Mouse (Mus musculus): Measurements from ENCODE around the gene Antxrl.

Gene Antxrl

GRCm38 (mm10) chr14:34104892-34105291 is 52.4 kb downstream of the Antxrl start:
- peak; percentile 80 for DNase-seq

DNA sequence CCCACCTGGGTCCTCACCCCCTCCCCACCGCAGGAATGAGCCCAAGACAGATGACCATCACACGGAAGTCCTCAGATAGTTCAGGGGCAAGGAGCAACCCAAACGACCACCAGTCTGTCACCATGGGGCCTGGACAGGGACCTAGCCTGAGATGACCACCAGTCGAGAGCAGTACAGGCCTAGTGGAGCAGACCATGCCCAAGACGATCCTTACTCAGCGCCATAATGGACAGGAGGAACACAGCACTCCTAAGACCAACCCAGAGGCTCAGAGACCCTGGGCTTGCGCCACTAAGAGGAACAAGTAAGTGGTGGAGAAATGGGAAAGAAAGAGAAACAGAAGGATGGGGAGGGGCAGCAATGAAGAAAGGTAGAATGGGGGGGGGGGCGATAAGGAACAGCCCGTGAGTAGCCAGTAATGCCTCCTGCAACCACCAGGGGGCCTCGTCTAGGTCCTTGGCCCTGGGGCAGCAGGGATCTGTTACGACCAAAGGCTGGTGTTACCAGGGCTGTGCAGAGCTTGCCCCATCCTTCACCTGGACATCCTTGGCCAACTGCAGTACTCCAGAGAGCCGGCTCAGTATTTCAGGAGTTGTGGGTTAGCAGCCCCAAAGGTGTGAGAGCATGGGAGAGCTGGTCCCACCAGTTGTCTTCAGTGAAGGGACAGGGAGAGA is 54.0 kb downstream of the Antxrl start:
- peak; percentile 44 for DNase-seq

GRCm38 (mm10) chr14:34107594-34107993 is 55.1 kb downstream of the Antxrl start:
- no peak for DNase-seq

GRCm38 (mm10) chr14:34114311-34114710 is 61.8 kb downstream of the Antxrl start:
- no peak for DNase-seq

GRCm38 (mm10) chr14:34119046-34119723 is 66.7 kb downstream of the Antxrl start:
- no peak for DNase-seq

DNA sequence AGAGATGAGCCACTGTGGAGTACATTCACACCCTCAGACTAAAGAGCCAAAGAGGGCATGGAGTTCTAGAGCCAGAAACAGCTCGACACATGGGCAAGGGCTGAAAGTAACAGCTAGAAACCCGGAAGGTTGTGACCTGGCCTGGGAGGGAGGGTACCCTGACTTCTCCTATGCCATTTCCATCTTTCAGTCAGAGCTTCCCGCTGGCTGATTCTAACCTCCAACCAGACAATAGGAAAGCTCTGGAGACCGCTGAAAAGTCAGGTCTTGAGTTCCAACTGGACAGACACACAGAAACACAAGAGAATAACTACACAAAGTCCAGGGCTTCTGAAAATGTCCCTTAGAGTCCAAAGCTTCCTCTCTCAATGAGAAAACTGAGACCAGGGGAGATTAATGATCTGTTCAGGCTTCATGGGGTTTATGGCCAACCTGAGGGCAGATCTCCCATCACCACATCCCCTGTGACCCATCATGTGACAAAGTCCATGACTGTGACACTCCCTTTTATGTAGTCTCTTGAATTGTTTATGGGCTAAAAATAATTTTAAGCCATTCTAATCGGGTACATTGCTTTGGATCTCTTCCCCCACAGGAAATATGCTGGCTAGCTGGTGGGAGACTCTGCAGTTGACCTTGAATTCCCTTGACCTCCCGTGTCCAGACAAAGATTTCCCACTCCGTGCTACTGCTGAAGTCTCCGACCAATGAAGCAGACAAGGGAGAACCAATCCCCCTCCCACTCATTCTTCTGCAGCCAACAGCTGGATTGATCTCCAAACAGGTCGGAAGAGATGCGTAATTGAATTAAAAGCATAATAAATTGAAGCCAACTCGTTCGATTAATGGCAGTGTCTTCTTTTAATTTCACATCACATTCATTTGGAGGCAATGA is 67.8 kb downstream of the Antxrl start:
- no peak for DNase-seq

GRCm38 (mm10) chr14:34120923-34121351 is 68.4 kb downstream of the Antxrl start:
- no peak for DNase-seq

DNA sequence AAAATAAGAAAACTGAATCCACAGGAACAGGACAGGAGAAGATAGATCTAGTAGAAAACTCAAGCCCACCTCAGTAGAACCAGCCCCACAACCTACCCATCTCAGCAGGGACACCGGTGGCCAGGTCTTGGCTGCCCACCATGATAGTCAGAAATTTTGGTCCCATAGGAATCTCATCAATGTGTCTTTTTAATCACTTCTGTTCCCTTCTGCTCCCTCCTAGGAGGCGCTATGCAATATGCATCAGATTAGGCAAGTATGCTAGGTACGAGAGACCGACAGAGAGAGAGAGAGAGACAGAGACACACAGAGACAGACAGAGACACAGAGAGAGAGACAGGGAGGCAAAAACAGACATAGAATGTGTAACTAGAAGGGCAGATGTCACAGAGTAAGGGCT is 69.2 kb downstream of the Antxrl start:
- no peak for DNase-seq
